Mouse (Mus musculus) right cerebral cortex, postnatal 25 days (tissue): ENCODE measurements around the gene Gps2.
A peak's percentile ranks its signal among the peaks of the same experiment; 100 is the strongest.
"Not testable (repeated sequence)": the region's sequence is repeated elsewhere in the genome, so short reads cannot be mapped to it uniquely, and the experiment has no call there.

ENCODE experiments used
- DNase-seq: peaks from one replicate; pipeline ENCODE4 v3.0.0; 2022

Gps2 gene

DNA sequence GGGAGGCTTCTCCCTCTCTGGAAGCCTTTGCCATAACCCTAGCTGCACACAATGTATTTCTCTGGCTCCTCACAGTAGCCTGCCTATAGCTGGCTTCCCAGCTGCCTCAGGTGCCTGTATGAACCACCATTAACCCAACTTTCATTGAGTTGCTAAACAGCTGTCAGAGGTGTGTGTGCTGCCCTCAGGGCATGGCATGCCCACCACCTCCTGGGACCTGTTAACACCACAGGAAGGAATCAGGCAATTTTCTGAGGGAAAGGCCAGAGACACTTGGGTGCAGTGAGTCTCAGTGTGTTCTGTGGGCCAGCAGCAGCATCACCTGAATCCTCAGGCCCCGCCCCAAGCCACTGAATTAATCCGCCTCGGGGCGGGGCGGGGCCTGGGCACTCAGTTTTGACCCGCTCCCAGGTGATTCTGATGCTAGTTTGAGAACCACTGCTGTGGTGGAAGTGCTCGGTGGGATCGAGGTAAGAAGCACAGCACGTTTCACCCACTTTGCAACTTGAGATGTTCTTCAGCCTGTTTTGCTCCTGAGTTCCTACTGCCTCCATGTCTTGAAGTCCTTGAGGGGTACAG is 24.8 kb downstream of the Gps2 start:
- DNase-seq = no peak

DNA sequence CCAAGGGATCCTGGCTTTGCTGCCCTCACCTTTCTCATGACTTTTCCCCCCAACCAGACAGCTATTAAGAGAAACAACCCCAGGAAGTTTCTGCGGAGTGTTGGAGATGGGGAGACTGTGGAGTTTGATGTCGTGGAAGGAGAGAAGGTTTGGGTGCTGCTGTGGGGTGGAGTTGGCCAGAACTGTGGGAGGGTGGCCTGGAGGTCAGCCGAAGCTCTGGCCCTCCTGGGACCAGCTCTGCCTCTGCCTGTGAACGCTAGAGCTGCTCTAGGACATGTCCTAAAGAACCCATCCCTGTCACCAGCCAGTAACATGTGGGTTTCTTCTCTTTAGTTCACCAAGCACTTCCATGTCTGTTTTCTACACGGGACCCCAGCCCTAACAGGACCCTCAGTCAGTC is 25.5 kb downstream of the Gps2 start:
- DNase-seq = no peak

DNA sequence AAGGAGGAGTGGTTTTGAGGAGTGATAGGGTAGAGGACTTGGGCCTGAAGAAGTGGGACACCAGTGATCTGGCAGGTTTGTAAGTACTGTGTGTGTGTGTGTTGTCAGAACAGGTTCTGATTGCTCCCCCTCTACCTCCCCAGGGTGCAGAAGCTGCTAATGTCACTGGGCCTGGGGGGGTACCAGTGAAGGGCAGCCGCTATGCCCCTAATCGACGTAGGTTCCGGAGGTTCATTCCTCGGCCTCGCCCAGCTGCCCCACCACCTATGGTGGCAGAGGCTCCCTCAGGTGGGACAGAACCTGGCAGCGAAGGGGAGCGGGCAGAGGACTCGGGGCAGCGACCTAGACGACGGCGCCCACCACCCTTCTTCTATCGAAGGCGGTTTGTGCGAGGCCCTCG is 26.0 kb downstream of the Gps2 start:
- no peak for DNase-seq

DNA sequence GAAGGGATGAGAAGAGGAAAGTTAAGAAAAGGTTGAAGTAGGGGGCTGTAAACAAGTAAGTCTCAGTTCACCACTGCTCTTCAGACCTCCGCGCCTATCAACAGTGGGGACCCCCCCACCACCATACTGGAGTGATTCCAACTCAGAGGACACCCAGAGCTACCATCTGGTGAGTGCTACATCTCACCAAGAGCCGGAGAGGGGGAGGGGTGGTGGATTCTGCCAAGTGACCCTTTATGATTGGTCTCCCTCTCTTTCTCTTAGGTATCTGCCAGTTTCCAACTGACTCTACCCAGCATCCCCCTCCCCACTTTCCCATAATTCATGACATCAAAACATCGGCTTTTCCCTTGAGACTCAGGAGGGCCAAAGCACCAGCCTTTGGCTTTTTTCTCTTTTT is 27.3 kb downstream of the Gps2 start:
- no peak for DNase-seq

DNA sequence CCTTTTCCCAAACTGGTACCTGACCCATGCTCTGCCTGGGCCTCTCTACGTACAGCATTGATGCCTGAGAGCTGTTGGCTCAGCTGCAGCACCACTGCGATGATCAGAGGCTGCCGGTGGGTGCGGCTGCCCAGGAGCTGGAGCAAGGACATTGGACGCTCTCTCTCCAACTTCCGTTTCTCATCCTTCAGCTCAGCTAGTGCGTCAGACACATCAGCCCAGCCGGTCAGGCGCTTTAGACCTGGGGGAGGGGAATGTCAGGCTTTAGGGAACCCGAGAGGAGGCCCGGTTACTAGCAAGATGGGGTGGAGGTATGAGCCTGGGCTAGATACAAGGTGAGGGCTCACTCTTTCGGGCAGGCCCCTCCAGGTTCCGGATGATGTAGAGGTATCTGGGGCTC is 31.5 kb downstream of the Gps2 start:
- no peak for DNase-seq

DNA sequence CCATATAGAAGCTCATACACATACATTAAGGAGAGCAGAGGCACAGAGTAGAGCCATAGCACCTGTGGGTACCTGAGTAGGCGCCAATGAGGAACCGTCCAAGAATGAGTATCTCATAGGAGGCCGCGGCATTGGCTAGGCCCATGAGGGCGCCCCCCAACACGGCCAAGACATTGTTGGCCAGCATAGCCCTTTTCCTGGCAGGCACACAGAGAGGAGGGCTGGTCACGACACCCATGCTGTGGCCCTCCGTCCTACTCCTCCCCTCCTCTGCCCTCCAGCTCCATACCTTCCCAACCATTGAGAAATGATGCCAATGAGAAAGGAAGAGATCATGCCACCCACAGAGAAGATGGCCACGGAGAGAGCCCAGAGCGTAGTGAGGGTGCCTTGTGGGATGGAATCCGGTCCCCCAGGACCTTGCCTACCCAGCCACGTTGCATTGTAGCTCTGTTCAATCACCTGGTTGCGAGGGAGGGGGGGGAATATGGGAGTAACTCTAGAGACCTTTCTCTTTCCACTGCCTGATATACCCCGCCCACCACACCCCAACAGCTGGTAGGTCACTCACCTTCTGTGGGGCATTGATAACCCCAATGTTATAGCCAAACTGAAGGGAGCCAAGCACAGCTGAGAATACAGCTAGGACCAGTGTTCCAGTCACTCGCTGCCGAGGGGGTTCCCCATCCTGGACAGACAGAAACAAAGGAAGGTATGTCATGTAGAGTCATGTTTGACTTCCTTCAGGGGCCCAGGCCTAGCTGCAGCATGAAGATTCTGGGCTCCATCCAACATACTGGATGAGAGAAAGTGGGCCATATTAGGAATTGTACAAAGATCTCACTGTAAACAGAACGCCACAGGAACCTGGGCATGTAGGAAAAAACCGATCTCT is 32.6 kb downstream of the Gps2 start:
- no peak for DNase-seq

DNA sequence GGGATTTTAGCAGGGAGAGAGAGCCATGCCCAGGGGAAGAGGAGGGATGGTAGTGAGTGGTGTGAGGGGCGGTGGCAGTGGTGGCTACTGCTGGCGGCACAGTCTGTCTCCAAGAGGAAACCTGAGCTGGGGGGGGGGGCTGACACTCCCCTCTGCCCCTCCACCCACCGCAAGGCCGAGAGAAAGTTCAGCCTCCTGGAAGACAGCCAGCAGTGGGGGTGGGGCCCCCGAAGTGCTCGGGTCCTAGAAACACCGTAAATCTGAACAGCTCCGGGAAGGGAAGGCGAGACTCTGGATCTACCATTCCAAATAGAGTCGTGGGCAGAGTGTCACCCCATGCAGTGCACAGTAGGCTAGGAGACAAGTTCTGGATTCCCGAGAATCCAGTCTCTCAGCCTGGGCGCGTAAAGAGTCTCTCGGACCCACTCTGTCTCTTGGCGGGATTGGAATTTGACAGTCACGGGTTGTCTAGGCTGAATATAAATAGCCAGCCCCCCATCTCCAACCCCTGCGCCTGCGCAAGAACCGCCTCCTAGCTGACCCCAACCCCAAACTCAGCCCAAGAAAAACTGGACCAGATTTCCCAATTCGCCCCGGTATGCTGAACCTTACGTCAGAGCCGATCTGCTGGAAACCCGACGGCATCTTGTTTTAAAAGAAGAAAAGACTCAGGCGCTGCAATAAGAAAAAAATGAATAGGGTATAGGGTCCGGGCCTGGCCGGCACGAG is 33.8 kb downstream of the Gps2 start:
- DNase-seq = no peak

DNA sequence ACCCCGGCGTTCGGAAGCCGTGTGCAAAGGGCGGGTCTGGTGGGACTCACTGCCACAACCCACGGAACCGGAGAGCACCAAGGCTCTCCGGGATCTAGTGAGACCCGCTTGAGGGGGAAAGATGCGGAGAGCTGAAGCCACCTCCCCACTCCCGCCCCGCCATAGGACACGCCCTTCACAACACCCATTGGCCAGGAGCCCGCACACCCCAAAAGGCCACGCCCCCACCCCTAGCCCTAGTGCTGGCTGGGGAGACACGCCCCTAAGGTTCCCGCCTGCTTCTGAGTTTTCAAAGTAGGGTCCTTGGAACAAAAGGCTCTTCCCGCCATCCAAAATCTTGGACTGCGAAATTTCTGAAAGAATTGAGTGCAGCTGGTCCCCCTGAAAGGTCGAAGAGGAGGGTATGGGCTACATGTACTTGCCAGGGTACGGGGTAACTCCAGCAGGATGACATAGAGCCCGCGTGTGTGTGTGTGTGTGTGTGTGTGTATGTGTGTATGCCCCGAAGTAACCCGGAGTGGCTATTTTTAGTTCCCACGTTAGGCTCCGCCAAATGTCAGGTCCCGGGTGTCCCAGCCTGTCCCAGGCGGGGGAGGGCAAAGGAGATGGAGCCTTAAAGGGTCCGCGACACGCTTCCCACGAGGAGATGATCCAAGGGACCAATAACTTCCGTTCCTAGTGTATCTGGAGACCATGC is 34.5 kb downstream of the Gps2 start, which contains the start of gene Slc2a4:
Slc2a4 (minus strand) TSS at position 123 of the 697 bp plus-strand sequence.
- no peak for DNase-seq

DNA sequence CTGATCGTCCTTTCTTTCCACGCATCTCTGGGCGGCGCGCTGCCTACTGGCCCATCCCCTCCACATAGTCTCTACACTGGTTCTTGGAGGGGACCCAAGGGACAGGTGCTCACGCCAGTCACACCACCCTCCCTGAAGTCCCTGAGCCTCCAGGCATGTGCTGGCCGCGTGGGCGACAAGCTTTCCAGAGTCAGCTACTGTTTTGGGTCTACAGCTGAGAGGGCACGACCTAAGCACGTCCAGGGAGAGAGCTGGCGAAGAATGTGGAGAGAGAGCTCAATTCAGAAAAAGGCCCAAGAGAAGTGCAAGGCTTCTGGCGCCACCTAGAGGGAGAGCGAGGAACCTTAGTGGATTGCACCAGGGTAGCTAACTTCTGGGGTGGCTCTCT is 35.1 kb downstream of the Gps2 start:
- DNase-seq = peak; percentile 40

DNA sequence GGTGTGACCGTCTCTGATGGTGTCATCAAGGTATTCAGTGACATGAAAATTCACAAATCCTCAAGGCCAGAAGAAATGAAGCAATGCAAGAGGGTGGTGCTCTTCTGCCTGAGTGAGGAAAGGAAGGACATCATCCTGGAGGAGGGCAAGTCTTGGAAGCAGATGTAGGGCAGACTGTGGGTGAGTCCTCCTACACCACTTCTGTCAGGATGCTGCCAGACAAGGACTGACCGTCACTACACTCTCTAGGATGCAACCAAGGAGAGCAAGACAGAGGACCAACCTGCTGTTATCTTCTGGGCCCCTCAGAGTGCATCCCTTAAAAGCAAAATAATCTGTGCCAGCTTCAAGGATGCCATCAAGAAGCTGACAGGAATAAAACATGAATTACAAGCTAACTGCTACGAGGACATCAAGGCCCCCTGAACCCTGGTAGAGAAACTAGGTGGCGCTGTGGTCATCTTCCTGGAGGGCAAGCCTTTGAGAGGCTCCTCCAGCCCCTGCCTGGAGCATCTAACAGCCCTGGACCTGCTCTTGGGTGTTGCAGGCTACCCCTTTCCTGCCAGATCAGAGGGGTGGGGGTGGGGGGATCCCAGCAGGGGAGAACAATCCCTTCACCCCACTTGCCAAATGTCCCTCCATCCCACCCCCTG is 37.2 kb downstream of the Gps2 start:
- DNase-seq = no peak

DNA sequence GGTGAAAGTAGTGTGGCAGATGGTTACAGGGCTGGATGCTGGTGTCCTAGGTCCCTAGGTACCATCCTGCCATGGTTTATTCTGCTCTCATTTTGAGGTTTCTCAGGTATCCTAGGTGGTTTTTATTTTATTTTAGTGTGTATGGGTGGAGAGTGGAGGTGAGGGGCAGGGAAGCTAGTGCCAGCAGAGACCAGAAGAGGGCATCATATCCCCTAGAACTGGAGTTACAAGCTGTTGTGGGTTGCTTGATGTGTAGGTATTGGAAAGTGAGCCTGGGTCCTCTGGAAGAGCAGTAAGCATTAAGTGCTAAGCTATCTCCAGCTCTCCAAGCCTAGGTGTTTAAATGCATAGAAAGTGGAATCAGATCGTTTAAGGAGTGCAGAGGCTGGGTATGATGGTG is 38.6 kb downstream of the Gps2 start:
- DNase-seq = no peak

DNA sequence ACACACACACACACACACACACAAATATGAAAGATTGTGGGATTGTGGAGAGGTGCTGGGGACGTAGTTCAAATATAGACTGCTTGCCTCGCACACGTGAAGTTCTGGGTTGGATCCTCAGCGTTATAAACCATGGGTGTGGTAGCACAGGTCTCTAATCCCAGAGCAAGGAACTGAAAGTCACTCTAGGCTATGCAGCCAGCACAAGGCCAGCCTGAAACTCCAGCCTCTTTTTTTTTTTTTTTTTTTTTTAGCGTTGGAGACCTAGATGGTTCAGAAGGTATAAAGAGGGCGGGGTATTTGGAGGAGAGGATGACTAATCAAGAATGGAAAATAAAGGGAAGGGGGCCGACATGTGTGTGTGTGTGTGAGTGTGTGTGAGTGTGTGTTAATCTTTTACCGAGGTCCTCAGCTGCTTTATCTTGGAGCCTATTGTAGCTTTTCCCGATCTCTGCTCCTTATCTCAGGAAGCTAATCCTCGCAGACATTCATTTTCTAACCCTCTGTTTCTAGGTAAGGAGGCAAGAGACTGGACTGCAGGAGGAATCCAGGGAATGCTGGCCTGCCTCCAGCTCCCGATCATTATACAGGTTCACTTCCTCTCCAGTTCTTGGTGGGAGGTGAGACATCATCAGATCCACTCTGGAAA is 39.7 kb downstream of the Gps2 start:
- no peak for DNase-seq

DNA sequence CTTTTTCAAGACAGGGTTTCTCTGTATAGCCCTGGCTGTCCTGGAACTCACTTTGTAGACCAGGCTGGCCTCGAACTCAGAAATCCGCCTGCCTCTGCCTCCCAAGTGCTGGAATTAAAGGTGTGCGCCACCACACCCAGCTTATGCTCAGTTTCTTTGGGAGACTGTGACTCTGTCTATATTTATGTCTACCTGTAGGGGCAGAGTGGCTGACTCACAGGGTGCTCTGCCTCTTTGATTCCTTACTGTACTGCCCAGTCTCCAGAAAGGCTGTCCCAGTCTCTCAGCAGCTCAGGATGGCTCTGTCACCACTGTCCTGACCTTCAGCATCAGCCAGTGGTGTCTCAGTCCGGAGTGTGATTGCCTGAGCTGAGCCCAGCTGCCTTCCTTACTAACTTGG is 41.9 kb downstream of the Gps2 start:
- not testable (repeated sequence) for DNase-seq

DNA sequence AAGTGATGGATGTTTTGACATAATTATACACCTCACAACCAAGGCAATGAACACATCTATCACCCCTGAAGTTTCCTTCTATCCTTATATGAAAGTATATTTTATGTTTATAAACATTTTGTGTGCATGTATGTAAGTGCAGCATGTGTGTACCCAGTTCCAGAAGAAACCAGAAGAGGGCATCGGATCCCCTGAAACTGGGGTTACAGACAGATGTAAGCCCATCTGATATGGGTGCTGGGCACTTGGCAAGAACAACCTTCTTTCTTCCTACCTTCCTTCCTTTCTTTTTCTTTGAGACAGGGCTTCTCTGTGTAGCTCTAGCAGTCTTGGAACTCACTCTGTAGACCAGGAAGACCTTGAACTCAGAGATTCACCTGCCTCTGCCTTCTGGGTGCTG is 42.5 kb downstream of the Gps2 start:
- no peak for DNase-seq

DNA sequence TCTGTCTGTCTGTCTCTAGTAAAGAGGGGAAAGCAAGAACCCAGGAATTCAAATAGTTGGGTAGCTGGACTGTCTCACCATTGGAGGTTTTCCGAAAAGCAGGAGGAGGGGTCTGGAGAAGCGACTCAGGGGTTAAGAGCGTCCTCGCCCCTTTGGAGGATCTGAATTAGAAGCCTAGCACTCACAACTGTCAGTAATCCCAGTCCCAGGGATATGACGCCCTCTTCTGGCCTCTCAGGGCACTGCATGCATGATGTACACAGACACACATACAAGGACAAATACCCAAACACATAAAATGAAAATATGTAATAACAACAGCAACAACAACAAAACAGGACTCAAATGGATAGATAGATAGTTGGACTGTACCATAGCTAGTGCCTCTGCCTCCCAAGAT is 46.9 kb downstream of the Gps2 start:
- DNase-seq = no peak

DNA sequence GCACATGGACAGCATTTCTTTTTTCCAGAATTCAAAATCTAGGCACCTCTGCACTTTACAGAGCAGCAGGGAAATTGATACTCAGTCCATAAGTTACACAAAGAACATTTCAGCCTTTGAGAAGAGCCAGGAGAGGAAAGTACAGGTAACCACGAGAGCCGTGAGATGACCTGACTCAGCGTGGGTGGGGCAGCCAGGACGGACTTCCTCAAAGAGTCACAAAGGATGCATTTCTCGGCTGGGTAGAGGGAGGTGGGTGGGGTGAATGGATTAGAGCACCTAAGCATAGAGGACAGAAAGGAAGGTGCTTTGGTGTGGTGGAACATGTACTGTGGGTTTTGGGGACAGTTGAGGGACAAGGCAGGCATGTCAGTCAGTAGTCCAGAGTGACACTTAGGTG is 48.2 kb downstream of the Gps2 start:
- no peak for DNase-seq

DNA sequence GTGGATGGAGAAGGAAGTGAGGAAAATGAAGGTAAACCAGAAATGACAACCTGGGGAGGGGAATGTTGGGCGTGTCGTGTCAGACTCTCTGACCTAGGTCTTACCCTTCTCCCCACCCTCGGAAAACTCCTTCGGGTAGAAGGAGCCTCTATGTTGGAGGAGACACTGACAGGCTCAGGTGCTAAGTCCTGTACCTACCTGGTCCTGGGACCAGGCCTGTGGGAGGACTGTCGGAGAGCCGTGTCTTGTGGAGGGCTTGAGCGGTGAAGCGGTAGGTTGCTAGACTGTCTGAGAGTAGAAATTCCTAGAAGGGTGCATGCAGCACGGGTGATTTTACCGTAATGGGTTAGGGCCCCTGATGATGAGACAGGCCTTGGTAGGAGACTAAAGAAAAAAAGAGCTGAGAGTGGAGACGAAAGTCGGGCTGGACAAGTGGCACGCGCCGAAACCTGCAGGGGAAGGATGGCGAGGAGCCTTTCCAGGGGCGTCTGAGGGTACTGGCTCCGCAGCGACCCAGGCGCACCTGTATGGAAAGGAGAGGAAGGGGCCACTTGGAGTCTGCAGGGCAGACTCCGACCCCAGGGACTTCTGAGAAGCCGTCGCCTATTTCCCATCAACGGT is 51.1 kb downstream of the Gps2 start, which contains the start of gene Cldn7:
Cldn7 (plus strand) TSS at position 130 of the 621 bp plus-strand sequence.
- DNase-seq = no peak

DNA sequence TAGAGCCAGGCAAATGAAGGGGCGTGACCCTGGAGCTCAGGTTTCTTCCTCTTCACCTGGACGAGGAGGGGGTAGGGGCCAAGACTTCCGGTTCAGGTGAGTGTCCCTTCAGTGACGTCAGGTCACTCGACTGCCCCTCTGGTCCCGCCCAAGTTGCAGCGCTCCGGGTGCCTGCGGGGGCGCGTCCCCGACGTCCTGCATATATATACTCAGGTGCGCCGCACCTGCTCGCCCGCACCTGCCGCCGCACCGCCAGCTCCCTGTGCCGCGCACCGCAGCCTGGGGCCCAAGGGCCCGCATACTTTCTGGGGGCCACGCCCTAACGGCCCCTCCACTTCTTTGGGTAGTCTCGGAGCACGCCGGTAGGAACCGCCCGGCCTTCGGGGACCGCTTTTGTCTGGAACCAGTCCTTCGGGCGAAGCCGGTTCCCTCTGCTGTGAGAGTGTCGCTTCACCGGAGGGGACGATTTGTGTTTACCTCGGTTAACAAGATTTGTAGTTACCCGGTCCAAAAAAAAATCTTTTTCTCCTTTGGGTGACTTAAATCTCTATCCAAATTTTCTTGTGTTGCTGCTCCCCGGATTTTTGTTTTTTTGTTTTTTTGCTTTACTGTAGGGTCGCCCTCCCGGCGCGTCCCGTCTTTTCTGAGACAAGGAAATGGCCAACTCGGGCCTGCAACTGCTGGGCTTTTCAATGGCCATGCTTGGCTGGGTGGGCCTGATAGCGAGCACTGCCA is 51.8 kb downstream of the Gps2 start:
- no peak for DNase-seq
